23 mouse cellular contexts compared by ENCODE assay signal in the genomic region with DNA sequence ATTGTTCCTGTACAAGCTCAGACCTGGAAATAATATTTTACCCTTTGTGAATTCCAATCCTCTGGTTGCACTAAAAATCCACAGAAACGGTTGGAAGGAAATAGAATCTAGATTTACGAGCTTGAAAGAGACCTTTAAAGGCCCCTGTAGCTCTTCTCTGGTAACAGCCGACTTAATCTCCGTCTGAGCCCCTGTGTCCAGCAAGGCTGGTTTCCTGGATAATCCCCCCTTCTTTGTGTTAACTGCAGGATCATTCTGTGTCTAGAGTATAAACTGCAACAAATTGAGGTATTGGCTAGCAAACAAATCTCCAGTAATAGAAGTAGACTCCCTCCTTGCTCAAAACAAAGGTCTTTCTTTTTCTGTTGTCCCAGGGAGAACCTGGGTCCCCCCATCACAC. TPM values are rescaled to one million over a fixed set of nuclear protein-coding genes. Genes with fewer than 3 reads are reported as not detected.
DNase-seq lines count a peak whose midpoint lies in the region; ATAC-seq and TF ChIP-seq lines count a peak whose summit lies in the region.
"Had no signal": no experiment of that assay in that cellular context is flagged by ENCODE, and none has a peak within 500 bp of the region (broad histone marks: within the 10 kb centered on the region; RNA-seq: fewer than 3 reads in every experiment).

No protein-coding gene starts in this region.

- TF ChIP-seq POLR2A in limb, embryonic 14.5 days (IDR thresholded peaks at IDR 0.05; ENCODE audit: borderline replicate concordance, extremely low read depth, insufficient read depth, insufficient read length) = no peak

- no peaks in the 10 kb centered on the region for H3K4me1 ChIP-seq in kidney, postnatal 0 days (replicated peaks; ENCODE audit: insufficient read depth, low read length)
- 0 out of 2 replicates have a peak, but pooled peaks cover 6% of the 10 kb centered on the region for H3K4me1 ChIP-seq in limb, embryonic 14.5 days (ENCODE audit: control insufficient read depth, insufficient read depth, low read length)
- H3K4me1 ChIP-seq: embryonic facial prominence, embryonic 15.5 days; heart, embryonic 10.5 days had no signal

- 20% methylated on average over 4 of the region's 4 CpGs for WGBS in kidney, postnatal 0 days
- 10% methylated on average over 4 of the region's 4 CpGs for WGBS in limb, embryonic 14.5 days

- H3K36me3 ChIP-seq in kidney, postnatal 0 days (ENCODE audit: insufficient read depth, low read length) = no peaks in the 10 kb centered on the region
- H3K36me3 ChIP-seq in limb, embryonic 14.5 days (ENCODE audit: control insufficient read depth, insufficient read depth, low read length) = no peaks in the 10 kb centered on the region
- H3K36me3 ChIP-seq: embryonic facial prominence, embryonic 15.5 days; forebrain, embryonic 12.5 days; forebrain, embryonic 15.5 days; heart, embryonic 10.5 days; heart, embryonic 13.5 days had no signal

- H3K4me3 ChIP-seq in kidney, postnatal 0 days (replicated peaks; ENCODE audit: low read depth, low read length) = no peak overlapping the region
- no peak overlapping the region for H3K4me3 ChIP-seq in limb, embryonic 14.5 days (replicated peaks; ENCODE audit: low read length)
- H3K4me3 ChIP-seq: embryonic facial prominence, embryonic 15.5 days; forebrain, embryonic 12.5 days; forebrain, embryonic 15.5 days; heart, adult 2 months; heart, embryonic 10.5 days; heart, embryonic 13.5 days had no signal

- no peak for ATAC-seq in kidney, postnatal 0 days (replicated peaks; ENCODE audit: low FRiP score, low read depth)
- no peak for ATAC-seq in limb, embryonic 14.5 days (ENCODE audit: low FRiP score, low read depth)
- ATAC-seq: activated CD4-positive, CD25-positive, alpha-beta regulatory T cell, adult 4 months; forebrain, embryonic 15.5 days had no signal

- H3K27ac ChIP-seq in kidney, postnatal 0 days = no peak overlapping the region
- no peak overlapping the region for H3K27ac ChIP-seq in limb, embryonic 14.5 days (replicated peaks; ENCODE audit: low read depth, low read length)
- H3K27ac ChIP-seq: embryonic facial prominence, embryonic 15.5 days; forebrain, embryonic 12.5 days; forebrain, embryonic 15.5 days; heart, adult 2 months; heart, embryonic 10.5 days; heart, embryonic 13.5 days; hindbrain, embryonic 14.5 days had no signal

- no peak overlapping the region for H3K4me2 ChIP-seq in kidney, postnatal 0 days (ENCODE audit: low read length)
- H3K4me2 ChIP-seq in limb, embryonic 14.5 days (replicated peaks; ENCODE audit: low read depth, low read length, severe bottlenecking) = no peak overlapping the region
- H3K4me2 ChIP-seq: embryonic facial prominence, embryonic 15.5 days; forebrain, embryonic 12.5 days; forebrain, embryonic 15.5 days; heart, embryonic 13.5 days; hindbrain, embryonic 14.5 days had no signal

- no peak overlapping the region for H3K9ac ChIP-seq in kidney, postnatal 0 days (ENCODE audit: low read depth, low read length)
- no peak overlapping the region for H3K9ac ChIP-seq in limb, embryonic 14.5 days (ENCODE audit: low read depth, low read length, severe bottlenecking)
- H3K9ac ChIP-seq: embryonic facial prominence, embryonic 15.5 days; forebrain, embryonic 12.5 days; forebrain, embryonic 15.5 days; heart, embryonic 13.5 days; hindbrain, embryonic 14.5 days had no signal

- no peaks in the 10 kb centered on the region for H3K27me3 ChIP-seq in kidney, postnatal 0 days (ENCODE audit: insufficient read depth, low read length)
- no peaks in the 10 kb centered on the region for H3K27me3 ChIP-seq in limb, embryonic 14.5 days (ENCODE audit: control insufficient read depth, insufficient read depth, low read length)
- H3K27me3 ChIP-seq: embryonic facial prominence, embryonic 15.5 days; forebrain, embryonic 12.5 days; forebrain, embryonic 15.5 days; heart, embryonic 13.5 days had no signal

- peak; percentile 7 for DNase-seq in embryo, embryonic 10.5 days (ENCODE audit: low spot score)
- DNase-seq in embryo, embryonic 10 days (ENCODE audit: low spot score) = no peak
- peak; percentile 12 for DNase-seq in kidney, postnatal 0 days (ENCODE audit: low spot score)
- DNase-seq in kidney, adult 11 months = no peak
- DNase-seq in limb, embryonic 14.5 days (ENCODE audit: low spot score) = peak; percentile 40
- no peak for DNase-seq in cerebellum, adult 9-11 months
- DNase-seq: adrenal gland, adult 8-10 months; adrenal gland, postnatal 25 days; cerebellum, adult 11-12 months; cerebellum, adult 8-10 months; embryo, embryonic 11 days; gastrocnemius, postnatal 10 days; gastrocnemius, postnatal 36 days; heart, adult 2 months; heart, postnatal 14 days; heart, postnatal 4 days had no signal

- TF ChIP-seq CTCF in kidney, postnatal 0 days (IDR thresholded peaks at IDR 0.05; ENCODE audit: low read depth) = no peak

- no peaks in the 10 kb centered on the region for H3K9me3 ChIP-seq in kidney, postnatal 0 days (replicated peaks; ENCODE audit: low read length)
- no peaks in the 10 kb centered on the region for H3K9me3 ChIP-seq in limb, embryonic 14.5 days (ENCODE audit: control insufficient read depth, low read length)
- H3K9me3 ChIP-seq: embryonic facial prominence, embryonic 15.5 days; forebrain, embryonic 12.5 days; forebrain, embryonic 15.5 days; heart, embryonic 10.5 days; heart, embryonic 13.5 days had no signal

RNA-seq across cellular contexts. Expression of gene Slc1a1, which starts 56.5 kb away (rescaled TPM):
- polyA plus RNA-seq in kidney, postnatal 0 days (2015; fragmentation: Nextera tagmentation; extraction: Ambion mirVana) = 20.5 and 22.8 TPM in 2 replicates
- 1.1 and 1.7 TPM in 2 replicates for polyA plus RNA-seq in limb, embryonic 14.5 days (2012; rRNA removed)
- polyA plus RNA-seq in limb, embryonic 14.5 days (2014; fragmentation: Nextera tagmentation; extraction: Ambion mirVana) = 0.66 and 0.81 TPM in 2 replicates
- polyA plus RNA-seq: activated CD4-positive, CD25-positive, alpha-beta regulatory T cell, adult 4 months had no signal

Comparison
In these comparisons a context has a peak if more than half of its experiments do, and no peak if none do; other contexts are left out.
1. DNase-seq: peak in embryo, embryonic 10.5 days (single experiment), kidney, postnatal 0 days (single experiment) and limb, embryonic 14.5 days (single experiment); none in embryo, embryonic 10 days (single experiment), kidney, adult 11 months (single experiment) and cerebellum, adult 9-11 months (single experiment).